Mouse (Mus musculus): ENCODE data around the gene Sh2d3c.

- no peak for TF ChIP-seq CTCF (IDR thresholded peaks at IDR 0.05; ENCODE audit: insufficient read depth, low read length)
- TF ChIP-seq POLR2A (IDR thresholded peaks at IDR 0.05; ENCODE audit: borderline replicate concordance, extremely low read depth, low read depth, low read length), result no peak
These were observed 51.0 kb downstream of the Sh2d3c start for GRCm38 (mm10) chr2:32771886-32772285.

Data from lung, adult 2 months (tissue).